Mouse (Mus musculus) kidney, adult 2 months (tissue): ENCODE data around the gene Ndufc1.

Experiments
- CTCF ChIP-seq: fragments of 200-500 bp; conservative IDR thresholded peaks from 2 replicates; pipeline ENCODE4 v1.5.1; 2011; ENCODE audit warnings: low read depth, mild to moderate bottlenecking, control low read depth, low read length, moderate library complexity, mixed read lengths; ENCODE audit not compliant: insufficient read depth, insufficient read length
- POLR2A ChIP-seq: fragments of 200-500 bp; IDR thresholded peaks from one replicate; pipeline ENCODE4 v1.6.1; 2011; ENCODE audit warnings: low read depth, low read length, control low read depth

DNA sequence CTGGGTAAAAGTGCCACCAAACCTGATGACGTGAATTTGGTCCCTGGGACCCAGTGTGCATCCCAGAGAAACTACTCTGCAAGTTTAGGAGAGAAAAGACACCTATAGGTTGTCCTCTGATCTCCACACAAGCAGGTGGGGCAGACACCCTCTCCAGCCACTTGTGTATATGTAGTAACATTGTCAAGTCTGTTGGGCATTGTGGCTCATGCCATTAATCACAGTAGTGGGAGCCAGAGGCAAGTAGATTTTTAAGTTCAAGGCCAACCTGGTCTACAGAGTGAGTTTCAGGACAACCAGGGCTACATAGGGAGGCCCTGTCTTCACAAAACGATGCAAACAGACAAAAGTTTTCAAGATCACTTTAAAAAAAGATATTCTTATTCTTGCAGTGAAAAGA is 37.0 kb downstream of the Ndufc1 start:
- TF ChIP-seq CTCF = no peak
- TF ChIP-seq POLR2A = no peak
